Comparison of ENCODE assay signal across 21 mouse cellular contexts in genomic region chr2:139322509-139322908, GRCm38 (mm10).
A peak's percentile ranks its signal among the peaks of the same experiment; 100 is the strongest.
DNase-seq lines count a peak whose midpoint lies in the region; ATAC-seq and TF ChIP-seq lines count a peak whose summit lies in the region.
"Had no signal": no experiment of that assay in that cellular context is flagged by ENCODE, and none has a peak within 500 bp of the region (broad histone marks: within the 10 kb centered on the region; RNA-seq: fewer than 3 reads in every experiment).

No protein-coding gene starts in this region.

- no peak overlapping the region for H3K4me2 ChIP-seq in limb, embryonic 13.5 days (replicated peaks)
- no peak overlapping the region for H3K4me2 ChIP-seq in lung, embryonic 14.5 days
- H3K4me2 ChIP-seq: heart, embryonic 15.5 days; hindbrain, embryonic 15.5 days; intestine, embryonic 15.5 days; liver, embryonic 12.5 days; midbrain, embryonic 13.5 days; neural tube, embryonic 13.5 days had no signal

- peak; percentile 74 for DNase-seq in cerebellum, adult 9-10 months
- DNase-seq in cerebellum, postnatal 36 days, result no peak
- DNase-seq in limb, embryonic 10.5 days (ENCODE audit: low spot score), result no peak
- DNase-seq in lung, embryonic 14.5 days, result peak; percentile 49
- DNase-seq in lung, postnatal 36 days, result peak; percentile 65
- no peak for DNase-seq in adrenal gland, postnatal 14 days
- DNase-seq: adrenal gland, postnatal 25 days; gastrocnemius, postnatal 14 days; heart, adult 2 months; heart, postnatal 4 days; thymus, adult 18-20 months had no signal

- H3K27ac ChIP-seq in limb, embryonic 13.5 days, result no peak overlapping the region
- H3K27ac ChIP-seq in limb, embryonic 10.5 days, result no peak overlapping the region
- no peak overlapping the region for H3K27ac ChIP-seq in lung, embryonic 14.5 days (ENCODE audit: low read depth)
- H3K27ac ChIP-seq: heart, adult 2 months; heart, embryonic 15.5 days; hindbrain, embryonic 15.5 days; intestine, embryonic 15.5 days; liver, embryonic 12.5 days; midbrain, embryonic 13.5 days; neural tube, embryonic 13.5 days had no signal

- no peaks in the 10 kb centered on the region for H3K9me3 ChIP-seq in limb, embryonic 13.5 days
- H3K9me3 ChIP-seq in limb, embryonic 10.5 days (replicated peaks), result no peaks in the 10 kb centered on the region
- H3K9me3 ChIP-seq in lung, embryonic 14.5 days (ENCODE audit: low read depth, low read length), result no peaks in the 10 kb centered on the region
- H3K9me3 ChIP-seq: heart, embryonic 15.5 days; hindbrain, embryonic 15.5 days; intestine, embryonic 15.5 days; liver, embryonic 12.5 days; midbrain, embryonic 13.5 days; neural tube, embryonic 13.5 days had no signal

- no peak for TF ChIP-seq CTCF in lung, embryonic 14.5 days (IDR thresholded peaks at IDR 0.05; ENCODE audit: low read depth)

- WGBS in limb, embryonic 13.5 days, result 43% methylated on average over 2 of the region's 2 CpGs
- WGBS in limb, embryonic 10.5 days, result 81% methylated on average over 2 of the region's 2 CpGs
- 46% methylated on average over 2 of the region's 2 CpGs for WGBS in lung, embryonic 14.5 days

- H3K9ac ChIP-seq in limb, embryonic 13.5 days, result no peak overlapping the region
- no peak overlapping the region for H3K9ac ChIP-seq in lung, embryonic 14.5 days
- H3K9ac ChIP-seq: heart, embryonic 15.5 days; hindbrain, embryonic 15.5 days; intestine, embryonic 15.5 days; liver, embryonic 12.5 days; midbrain, embryonic 13.5 days; neural tube, embryonic 13.5 days had no signal

- H3K4me1 ChIP-seq in limb, embryonic 13.5 days, result peaks cover 3% of the 10 kb centered on the region
- no peaks in the 10 kb centered on the region for H3K4me1 ChIP-seq in limb, embryonic 10.5 days
- H3K4me1 ChIP-seq in lung, embryonic 14.5 days (ENCODE audit: insufficient read depth), result no peaks in the 10 kb centered on the region
- H3K4me1 ChIP-seq: heart, embryonic 15.5 days; hindbrain, embryonic 15.5 days; intestine, embryonic 15.5 days; liver, embryonic 12.5 days; midbrain, embryonic 13.5 days; neural tube, embryonic 13.5 days had no signal

- H3K4me3 ChIP-seq in limb, embryonic 13.5 days, result no peak overlapping the region
- H3K4me3 ChIP-seq in limb, embryonic 10.5 days, result no peak overlapping the region
- H3K4me3 ChIP-seq in lung, embryonic 14.5 days (ENCODE audit: low read depth, low read length), result no peak overlapping the region
- H3K4me3 ChIP-seq: heart, adult 2 months; heart, embryonic 15.5 days; hindbrain, embryonic 15.5 days; intestine, embryonic 15.5 days; liver, embryonic 12.5 days; midbrain, embryonic 13.5 days; neural tube, embryonic 13.5 days had no signal

- H3K36me3 ChIP-seq in limb, embryonic 13.5 days, result no peaks in the 10 kb centered on the region
- no peaks in the 10 kb centered on the region for H3K36me3 ChIP-seq in limb, embryonic 10.5 days
- H3K36me3 ChIP-seq in lung, embryonic 14.5 days (ENCODE audit: insufficient read depth), result no peaks in the 10 kb centered on the region
- H3K36me3 ChIP-seq: heart, embryonic 15.5 days; hindbrain, embryonic 15.5 days; intestine, embryonic 15.5 days; liver, embryonic 12.5 days; midbrain, embryonic 13.5 days; neural tube, embryonic 13.5 days had no signal

- ATAC-seq in limb, embryonic 13.5 days (ENCODE audit: low FRiP score, low read depth), result peak; percentile 86
- peak; percentile 89; the same call in 1 of the 2 replicates for ATAC-seq in lung, embryonic 14.5 days (ENCODE audit: insufficient read depth)
- no peak for ATAC-seq in CD4-positive, CD25-positive, alpha-beta regulatory T cell, adult 4 months
- ATAC-seq: forebrain, embryonic 14.5 days; intestine, embryonic 15.5 days; liver, embryonic 12.5 days; midbrain, embryonic 13.5 days had no signal

- no peaks in the 10 kb centered on the region for H3K27me3 ChIP-seq in limb, embryonic 13.5 days
- H3K27me3 ChIP-seq in limb, embryonic 10.5 days (ENCODE audit: low read depth, poor library complexity, severe bottlenecking), result no peaks in the 10 kb centered on the region
- no peaks in the 10 kb centered on the region for H3K27me3 ChIP-seq in lung, embryonic 14.5 days (ENCODE audit: insufficient read depth, low read length)
- H3K27me3 ChIP-seq: CH12.LX; heart, embryonic 15.5 days; hindbrain, embryonic 15.5 days; intestine, embryonic 15.5 days; liver, embryonic 12.5 days; midbrain, embryonic 13.5 days; neural tube, embryonic 13.5 days had no signal

Comparison
In these comparisons a context has a peak if more than half of its experiments do, and no peak if none do; other contexts are left out.
1. DNase-seq: peak in cerebellum, adult 9-10 months (single experiment), lung, embryonic 14.5 days (single experiment) and lung, postnatal 36 days (single experiment); none in cerebellum, postnatal 36 days (0 of 2), limb, embryonic 10.5 days (single experiment) and adrenal gland, postnatal 14 days (single experiment).